Mouse (Mus musculus) activated CD4-positive, CD25-positive, alpha-beta regulatory T cell, adult 4 months (primary cell): ENCODE data around the gene Kif1c. TPM values are rescaled to one million over a fixed set of nuclear protein-coding genes. Genes with fewer than 3 reads are reported as not detected.
A peak's percentile ranks its signal among the peaks of the same experiment; 100 is the strongest.
"Not testable (repeated sequence)": the region's sequence is repeated elsewhere in the genome, so short reads cannot be mapped to it uniquely, and the experiment has no call there.

ENCODE experiments used
- ATAC-seq: one replicate; pipeline ENCODE4 v1.8.0; 2017
- polyA plus RNA-seq, 2 experiments: library from polyadenylated mRNA; unstranded; fragments of 100-300 nt; shearing (Covaris generic); gene quantifications; one replicate each; pipeline ENCODE4 v1.2.1; 2017

The Kif1c gene
- polyA plus RNA-seq, 2 experiments from 2014 or later = 1.5 TPM

DNA sequence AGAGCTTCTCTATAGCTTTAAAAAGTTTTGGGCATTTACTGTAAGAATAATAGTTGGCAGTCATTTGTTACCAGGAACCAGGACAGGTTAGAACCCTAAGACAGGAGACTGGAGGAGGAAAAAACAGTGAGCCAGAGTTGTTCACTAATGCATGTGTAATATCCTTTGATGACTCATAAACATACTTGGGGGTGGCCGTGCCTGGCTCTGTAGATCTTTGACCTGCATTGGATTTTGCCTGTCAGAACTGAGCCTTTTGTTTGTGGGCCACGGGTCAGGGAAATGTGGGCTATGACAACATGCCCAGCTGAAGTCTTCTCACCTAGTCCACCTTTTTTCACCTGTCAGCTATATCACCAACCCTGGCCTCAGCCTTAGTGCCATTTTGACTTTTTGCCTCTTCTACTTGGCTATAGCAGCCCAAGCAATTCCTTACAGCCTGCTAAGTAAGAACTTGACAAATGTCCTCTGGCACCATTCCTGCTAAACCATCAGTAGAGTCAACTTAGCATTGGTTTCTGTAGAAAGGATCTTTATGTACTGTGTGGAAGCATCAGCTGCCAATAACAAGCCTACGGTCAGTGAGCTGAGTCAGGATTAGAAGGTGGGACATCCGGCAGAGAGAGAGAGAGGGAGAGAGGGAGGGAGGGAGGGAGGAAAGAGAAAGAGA is 47.7 kb downstream of the Kif1c start:
- no peak for ATAC-seq

DNA sequence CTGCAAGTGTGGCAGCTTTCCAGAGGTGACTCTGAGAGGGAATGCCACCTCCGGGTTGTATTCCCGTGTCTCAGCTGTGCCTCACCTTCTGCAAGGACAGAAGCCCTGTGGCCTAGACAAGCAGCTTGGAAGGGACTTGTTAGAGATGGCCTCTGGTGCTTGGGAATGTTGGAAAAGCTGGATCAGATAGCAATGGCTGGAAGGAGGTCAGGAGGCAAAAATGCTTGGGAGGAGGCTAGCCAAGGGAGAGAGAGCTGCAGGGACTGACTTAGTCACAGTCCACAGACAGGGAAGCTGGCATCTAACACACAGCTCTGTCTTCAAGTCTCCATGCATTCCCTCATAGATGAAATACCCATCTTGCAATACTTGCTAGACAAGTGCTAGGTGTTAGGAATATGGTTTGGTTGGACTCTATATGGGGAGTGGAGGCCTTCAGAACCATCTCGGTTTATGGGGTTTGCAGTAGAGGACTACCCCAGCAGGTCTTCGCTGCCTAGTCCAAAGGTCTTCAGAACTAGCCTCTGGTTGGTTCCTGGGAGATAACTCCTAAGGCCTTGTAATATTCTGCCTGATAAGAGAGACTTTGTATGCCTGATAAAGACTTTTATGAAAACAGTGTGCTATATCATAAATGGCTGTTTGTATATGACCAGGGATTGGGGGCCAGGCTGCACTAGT is 52.1 kb downstream of the Kif1c start:
- no peak for ATAC-seq

DNA sequence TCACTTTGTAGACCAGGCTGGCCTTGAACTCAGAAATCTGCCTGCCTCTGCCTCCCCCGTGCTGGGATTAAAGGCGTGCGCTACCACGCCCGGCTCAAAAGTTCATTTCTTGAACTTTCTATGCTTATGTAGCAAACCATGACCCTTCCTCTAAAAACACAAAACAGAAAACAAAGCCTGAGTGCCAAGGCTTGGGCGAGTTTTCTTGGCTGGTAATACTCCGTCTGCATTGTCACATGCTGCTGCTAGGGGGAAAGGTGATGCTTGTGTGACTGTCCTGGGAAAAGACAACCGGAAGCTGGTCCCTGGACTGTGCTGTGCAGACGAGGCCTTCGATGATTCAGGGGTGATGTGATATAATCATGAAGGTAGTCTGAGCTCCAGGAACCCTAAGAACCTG is 52.8 kb downstream of the Kif1c start:
- no peak for ATAC-seq

DNA sequence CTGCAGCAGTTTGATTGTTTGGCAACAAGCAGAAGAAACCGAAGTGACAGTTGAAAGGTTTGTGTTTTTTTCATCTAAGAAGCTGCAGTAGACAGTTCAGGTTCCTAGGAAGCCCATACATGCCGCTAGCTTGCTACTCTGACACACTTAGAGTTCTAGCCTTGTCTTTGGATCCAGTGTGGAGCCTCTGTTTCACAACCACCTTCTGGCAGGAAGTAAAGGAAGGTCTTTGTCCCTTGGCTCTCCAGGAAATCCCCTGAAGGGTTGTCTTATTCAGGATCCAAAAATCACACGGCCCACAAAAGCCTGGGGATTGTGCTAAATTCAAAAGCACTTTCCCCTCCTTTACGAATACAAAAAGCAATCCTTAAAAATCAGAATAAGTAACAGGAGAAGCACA is 54.1 kb downstream of the Kif1c start:
- ATAC-seq = no peak

DNA sequence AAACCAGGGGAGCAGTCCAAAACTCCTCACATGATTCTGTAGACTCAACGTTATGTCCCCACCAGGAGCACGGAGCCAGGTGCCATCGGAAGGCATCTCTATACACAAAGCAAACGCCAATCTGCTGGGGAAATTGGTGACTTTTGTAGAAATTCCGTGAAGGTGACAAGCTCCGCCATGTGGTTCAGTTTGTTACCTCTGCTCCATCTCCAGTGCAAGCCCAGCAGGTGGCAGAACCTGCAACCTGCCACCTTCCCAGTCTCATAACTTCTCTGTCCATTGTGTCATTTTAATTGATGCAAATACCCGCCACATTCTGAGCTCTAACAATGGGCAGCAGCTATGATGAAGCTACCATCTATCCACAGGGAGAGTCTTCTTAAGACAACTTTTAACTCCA is 54.6 kb downstream of the Kif1c start:
- no peak for ATAC-seq

DNA sequence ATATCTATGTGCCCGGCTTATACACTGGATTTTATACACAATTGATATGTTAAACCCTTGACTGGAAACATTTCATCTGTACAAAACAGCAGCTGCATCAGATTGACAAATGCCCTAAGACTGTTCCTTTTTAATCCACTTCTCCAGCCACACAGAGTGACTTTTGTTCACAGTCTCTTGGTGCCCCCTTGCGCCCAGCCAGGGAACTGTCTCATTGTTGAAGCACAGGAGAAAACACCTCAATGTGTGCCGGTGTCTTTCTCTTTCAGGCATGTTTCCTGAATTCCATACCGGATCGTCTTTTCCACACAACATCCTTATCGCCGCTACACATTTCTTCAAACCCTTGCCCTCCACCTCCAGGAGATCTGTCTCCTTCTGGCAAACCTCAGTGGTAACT is 55.3 kb downstream of the Kif1c start:
- ATAC-seq = peak; percentile 63

DNA sequence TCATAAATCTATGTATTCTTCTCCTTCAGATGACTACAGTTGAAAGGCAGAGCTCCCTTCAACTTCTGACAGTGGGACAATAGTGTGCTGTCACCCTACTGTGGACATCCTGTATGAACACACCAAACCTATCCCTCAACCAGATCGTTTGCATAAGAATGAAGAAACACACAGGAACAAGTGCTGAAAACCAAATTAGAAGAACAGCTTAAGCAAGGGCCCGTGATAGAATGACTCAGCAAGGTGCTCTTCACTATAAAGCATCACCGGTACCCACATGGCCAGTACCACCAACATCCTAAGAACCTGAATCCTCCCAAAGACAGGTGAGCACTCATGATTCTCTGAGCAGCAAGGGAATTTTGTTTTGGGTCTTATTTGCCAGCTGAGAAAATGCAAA is 60.1 kb downstream of the Kif1c start:
- ATAC-seq = not testable (repeated sequence)

DNA sequence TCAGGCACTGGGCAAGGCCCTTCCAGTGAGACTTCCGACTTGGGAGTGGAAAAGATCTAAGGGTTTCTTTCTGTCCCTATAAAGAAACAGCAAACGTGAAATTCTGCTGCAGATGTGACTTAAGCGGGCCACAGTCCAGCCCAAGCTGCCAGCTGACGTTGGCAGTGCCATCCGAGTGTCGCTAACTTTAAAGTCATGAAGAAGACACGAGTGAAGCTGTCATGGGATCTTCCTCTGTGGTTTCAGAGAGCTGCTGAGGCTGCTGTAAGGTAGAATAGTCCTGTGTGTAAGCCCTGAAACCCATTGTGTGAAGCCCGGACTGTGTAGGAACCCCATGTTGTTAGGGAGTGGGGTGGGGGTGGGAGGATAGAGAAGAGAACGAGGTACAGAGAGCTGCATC is 62.3 kb downstream of the Kif1c start:
- no peak for ATAC-seq

DNA sequence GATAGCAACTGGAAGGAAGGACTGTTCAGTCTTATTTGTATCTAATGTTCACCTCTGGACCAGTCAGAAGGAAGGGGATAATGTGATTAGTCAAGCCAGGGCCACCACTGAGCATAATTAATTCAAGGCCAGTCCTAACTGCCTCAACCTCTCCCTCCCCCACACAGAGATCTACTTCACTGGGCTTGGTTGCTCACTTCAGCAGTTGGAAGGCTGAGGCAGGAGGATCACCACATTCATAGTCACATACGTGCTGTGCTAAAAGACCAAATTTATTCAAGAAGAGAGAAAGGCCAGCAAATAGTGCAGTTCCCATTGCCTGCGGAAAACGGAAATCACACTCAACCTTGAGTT is 63.2 kb downstream of the Kif1c start:
- no peak for ATAC-seq

DNA sequence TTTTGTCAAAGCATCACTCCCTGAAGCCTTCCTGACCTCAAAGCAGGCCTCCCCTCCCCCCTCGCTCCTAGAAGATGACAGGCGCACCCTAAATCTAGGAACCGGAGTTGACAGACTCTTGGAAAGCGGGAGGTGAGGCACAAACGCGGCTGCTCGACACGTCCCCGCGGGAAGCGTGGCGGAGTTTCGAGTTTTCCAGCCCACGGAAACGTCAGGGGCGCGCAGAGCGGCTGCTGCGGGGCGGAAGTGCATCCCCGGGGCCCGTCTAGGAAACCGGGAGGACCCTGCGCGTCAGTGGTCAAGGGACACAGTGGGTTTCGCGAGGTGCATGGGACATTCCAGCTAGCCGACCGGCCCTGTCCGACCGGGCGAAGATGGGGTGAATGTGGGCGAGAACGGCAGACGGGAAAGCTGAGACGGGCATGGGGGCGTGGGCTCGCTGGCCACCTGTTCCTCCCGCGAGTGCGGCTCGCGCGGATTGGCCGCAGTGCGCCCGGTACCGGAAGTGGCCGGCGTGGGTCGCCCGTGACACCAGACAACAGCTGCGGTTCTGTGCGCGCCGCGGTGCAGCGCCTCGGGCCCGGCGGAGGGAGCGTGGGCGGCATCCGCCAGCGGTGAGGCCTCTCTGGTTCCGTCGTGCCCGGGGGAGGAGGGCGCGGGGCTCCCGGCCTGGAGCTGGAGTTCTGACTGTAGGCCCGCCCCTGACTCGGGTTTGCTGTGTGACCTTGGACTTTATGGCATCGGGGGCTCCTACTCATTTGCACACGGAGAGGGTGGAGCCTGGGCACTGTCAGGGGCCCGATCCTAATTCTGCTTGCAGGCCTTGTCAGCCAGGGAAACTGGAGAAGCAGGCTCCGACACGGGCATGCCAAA is 63.8 kb downstream of the Kif1c start, which contains the start of gene Zfp3:
Gene Zfp3 (plus strand): TSS at position 274 of the 873 bp plus-strand sequence.
- peak; percentile 82 for ATAC-seq

DNA sequence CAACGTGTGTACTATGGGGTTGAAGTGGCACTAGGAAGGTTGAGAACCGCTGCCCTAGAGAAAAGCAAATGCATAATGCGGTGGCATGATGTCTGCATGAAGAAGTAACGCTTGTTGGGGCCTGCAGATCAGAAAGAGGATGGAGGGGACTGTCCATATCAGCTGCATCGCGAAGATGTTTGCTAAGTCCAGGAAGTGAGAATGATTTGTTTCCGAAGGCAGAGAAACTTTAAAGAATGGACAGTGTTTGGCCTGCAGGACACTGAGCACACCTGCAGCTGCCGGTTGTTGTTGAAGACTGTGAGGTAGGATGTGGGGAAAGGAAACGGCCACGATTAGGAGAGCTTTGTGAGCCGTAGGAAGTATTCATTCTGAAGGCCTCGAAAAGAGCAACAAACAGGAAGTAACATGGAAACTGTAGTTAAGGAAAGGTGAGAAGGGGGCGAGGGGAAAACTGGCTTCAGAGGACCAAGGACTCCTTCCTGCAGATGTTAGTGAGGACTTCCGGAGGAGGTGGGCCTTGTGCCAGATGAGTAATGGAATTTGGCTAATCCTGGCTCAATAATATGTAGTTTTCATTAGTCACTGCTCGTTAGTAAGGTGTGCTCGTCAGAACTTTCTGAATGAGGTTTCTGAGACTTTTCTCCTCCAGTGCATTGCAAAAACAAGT is 65.6 kb downstream of the Kif1c start:
- peak; percentile 28 for ATAC-seq

DNA sequence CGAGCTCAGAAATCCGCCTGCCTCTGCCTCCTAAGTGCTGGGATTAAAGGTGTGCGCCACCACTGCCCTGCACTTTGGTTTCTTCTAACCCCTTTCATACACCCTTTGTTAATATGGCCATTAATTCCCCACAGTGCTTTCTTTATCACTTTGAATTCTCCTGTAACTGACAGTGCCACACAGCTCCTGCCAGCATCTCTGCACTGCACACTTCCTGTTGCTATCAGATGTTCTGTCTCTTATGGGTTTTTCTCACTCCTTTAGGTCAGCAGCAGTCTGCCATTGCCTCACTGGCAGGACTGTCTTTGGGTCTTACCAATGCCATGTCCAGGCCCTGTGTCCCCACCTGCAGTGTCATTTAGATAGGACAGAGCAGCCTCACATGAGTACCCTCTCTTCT is 70.5 kb downstream of the Kif1c start:
- no peak for ATAC-seq

DNA sequence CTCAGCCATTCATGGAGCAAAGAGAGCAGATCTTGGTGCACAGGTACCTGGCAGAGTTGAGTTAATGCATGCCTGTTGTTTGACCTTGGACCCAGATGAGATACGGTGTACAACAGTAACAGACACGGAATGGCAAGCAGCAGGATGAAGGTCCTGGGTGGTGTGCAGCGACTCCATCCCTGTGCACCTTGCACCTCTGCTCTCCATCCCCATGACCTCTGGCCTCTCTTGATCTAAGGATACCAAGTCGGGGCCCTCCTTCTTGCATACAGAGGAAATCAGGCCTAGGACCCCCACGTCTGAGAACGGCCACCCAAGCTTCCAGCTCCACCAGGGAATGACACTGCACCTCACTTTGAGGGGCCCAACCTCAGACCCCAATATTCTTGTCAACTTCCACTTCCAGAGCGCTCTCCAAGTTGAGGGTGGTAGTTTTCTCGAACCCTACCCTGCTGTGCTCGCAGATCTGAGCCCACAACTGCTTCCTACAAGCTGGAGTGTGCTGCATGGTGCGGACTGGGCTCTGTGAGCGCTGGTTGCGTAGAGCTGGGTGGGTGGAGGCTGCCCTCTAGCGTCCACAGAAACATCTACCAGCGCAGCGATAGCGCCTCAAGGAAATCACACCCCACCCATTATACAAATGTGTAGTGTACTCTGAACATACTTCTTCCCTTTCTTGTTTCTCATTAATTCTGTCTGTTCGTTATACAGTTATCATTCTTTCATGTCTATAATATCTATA is 76.7 kb downstream of the Kif1c start:
- ATAC-seq = peak; percentile 73

DNA sequence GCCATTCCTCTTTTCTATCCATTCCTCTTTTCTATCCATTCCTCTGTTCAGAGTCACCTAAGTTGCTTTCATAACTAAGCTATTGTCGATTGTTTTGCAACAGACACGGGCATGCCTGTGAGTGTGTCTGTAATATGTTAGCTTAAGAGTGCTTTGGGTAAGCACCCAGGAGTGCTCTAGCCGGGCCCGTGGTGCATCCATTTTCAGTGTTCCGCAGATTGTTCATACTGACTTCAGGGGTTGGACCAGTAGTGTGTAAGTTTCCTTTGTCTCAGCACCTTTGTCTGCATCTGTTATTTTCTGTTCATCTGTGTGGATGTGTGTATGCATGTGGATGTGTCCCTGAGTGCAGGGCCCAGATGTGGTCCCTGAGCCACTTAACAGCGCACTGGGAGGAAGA is 77.3 kb downstream of the Kif1c start:
- ATAC-seq = no peak

DNA sequence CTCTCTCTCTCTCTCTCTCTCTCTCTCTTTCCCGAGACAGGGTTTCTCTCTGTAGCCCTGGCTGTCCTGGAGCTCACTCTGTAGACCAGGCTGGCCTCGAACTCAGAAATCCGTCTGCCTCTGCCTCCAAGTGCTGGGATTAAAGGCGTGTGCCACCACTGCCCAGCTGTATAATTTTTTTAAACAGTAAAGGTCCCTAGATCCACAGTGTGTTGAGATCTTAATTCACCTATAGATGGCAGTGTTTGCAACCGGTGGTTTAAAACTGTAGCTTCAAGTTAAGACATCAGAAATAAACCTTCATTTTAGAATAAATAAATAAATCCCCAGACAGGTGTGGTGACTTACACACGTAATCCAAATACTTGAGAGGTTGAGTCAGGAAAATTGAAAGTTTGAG is 77.7 kb downstream of the Kif1c start:
- ATAC-seq = peak; percentile 43

Other genes with a start within 250 kb of the Kif1c start
- 10 to 100 TPM; 86.3 to 91.9 TPM for gene Med11, start 248.6 kb upstream of the Kif1c start, polyA plus RNA-seq
- not detected for gene Zmynd15, start 241.1 kb upstream of the Kif1c start, polyA plus RNA-seq
- under 1 TPM in 1 of 2 experiments, not detected in 1; 0.36 TPM for gene Cxcl16, start 240.6 kb upstream of the Kif1c start, polyA plus RNA-seq
- gene Tm4sf5, start 195.3 kb upstream of the Kif1c start, polyA plus RNA-seq = 1 to 10 TPM; 1.5 to 3.7 TPM
- gene Vmo1, start 185.9 kb upstream of the Kif1c start, polyA plus RNA-seq = not detected
- not detected for gene Gltpd2, start 181.4 kb upstream of the Kif1c start, polyA plus RNA-seq
- gene Psmb6, start 175.2 kb upstream of the Kif1c start, polyA plus RNA-seq = 100 to 1,000 TPM; 353 to 460 TPM
- gene Gm40193, start 167.6 kb upstream of the Kif1c start, polyA plus RNA-seq = not detected
- gene Pld2, start 160.5 kb upstream of the Kif1c start, polyA plus RNA-seq = 1 to 10 TPM; 1.2 to 1.8 TPM
- gene Mink1, start 137.7 kb upstream of the Kif1c start, polyA plus RNA-seq = 1 to 10 TPM; 6.7 to 8.8 TPM
- gene 4930544D05Rik, start 84.7 kb upstream of the Kif1c start, polyA plus RNA-seq = not detected
- gene Chrne, start 81.3 kb upstream of the Kif1c start, polyA plus RNA-seq = 1 to 10 TPM; 1.3 to 1.4 TPM
- gene Gp1ba, start 61.4 kb upstream of the Kif1c start, polyA plus RNA-seq = under 1 TPM; 0.17 to 0.52 TPM
- 100 to 1,000 TPM; 281 to 288 TPM for gene Rnf167, start 53.3 kb upstream of the Kif1c start, polyA plus RNA-seq
- gene Slc25a11, start 53.1 kb upstream of the Kif1c start, polyA plus RNA-seq = 100 to 1,000 TPM in 1 of 2 experiments, 10 to 100 TPM in 1; 80.4 to 124 TPM
- gene Pfn1, start 45.9 kb upstream of the Kif1c start, polyA plus RNA-seq = 1,000 to 10,000 TPM; 3,856 to 4,120 TPM
- gene Eno3, start 43.3 kb upstream of the Kif1c start, polyA plus RNA-seq = 10 to 100 TPM; 20.9 to 21.4 TPM
- gene Spag7, start 31.1 kb upstream of the Kif1c start, polyA plus RNA-seq = 100 to 1,000 TPM; 126 to 150 TPM
- 10 to 100 TPM; 11.3 to 14.0 TPM for gene Camta2, start 12.4 kb upstream of the Kif1c start, polyA plus RNA-seq
- under 1 TPM in 1 of 2 experiments, not detected in 1; 0.63 TPM for gene Inca1, start 393 bp upstream of the Kif1c start, polyA plus RNA-seq
- gene Zfp3, start 63.7 kb downstream of the Kif1c start, polyA plus RNA-seq = 1 to 10 TPM; 3.9 to 5.4 TPM
- under 1 TPM in 1 of 2 experiments, not detected in 1; 0.64 TPM for gene Scimp, start 112.0 kb downstream of the Kif1c start, polyA plus RNA-seq
- 10 to 100 TPM in 1 of 2 experiments, 1 to 10 TPM in 1; 9.4 to 10.8 TPM for gene Rabep1, start 144.2 kb downstream of the Kif1c start, polyA plus RNA-seq